Mouse (Mus musculus) kidney, embryonic 14.5 days (tissue): ENCODE measurements around the gene Sptbn1. TPM values are rescaled to one million over a fixed set of nuclear protein-coding genes. Genes with fewer than 3 reads are reported as not detected.
"Not testable (repeated sequence)": the region's sequence is repeated elsewhere in the genome, so short reads cannot be mapped to it uniquely, and the experiment has no call there.

ENCODE experiments used
- ATAC-seq: fragments of 200-750 bp; cut with Nextera tagmentation; 2 replicates; pipeline ENCODE4 v1.8.0; 2017; ENCODE audit warnings: moderate number of reproducible peaks, mild to moderate bottlenecking, moderate TSS enrichment, moderate library complexity; ENCODE audit not compliant: low FRiP score, low TSS enrichment
- H3K27ac ChIP-seq: fragments of 300-500 bp; sonication (generic); 2 replicates; pipeline ENCODE4 v1.5.1; 2014; ENCODE audit warnings: low read depth, mild to moderate bottlenecking, low read length, moderate library complexity, mixed read lengths
- H3K27me3 ChIP-seq: fragments of 300-500 bp; sonication (generic); 2 replicates; pipeline ENCODE4 v1.6.1; 2014; ENCODE audit warnings: mild to moderate bottlenecking, low read length; ENCODE audit not compliant: control insufficient read depth, insufficient read depth
- H3K36me3 ChIP-seq: fragments of 300-500 bp; sonication (generic); 2 replicates; pipeline ENCODE4 v1.6.1; 2014; ENCODE audit warnings: low read length, mixed read lengths; ENCODE audit not compliant: control insufficient read depth, insufficient read depth
- H3K4me1 ChIP-seq: fragments of 300-500 bp; sonication (generic); 2 replicates; pipeline ENCODE4 v1.6.1; 2014; ENCODE audit warnings: low read length, mixed read lengths; ENCODE audit not compliant: control insufficient read depth, insufficient read depth
- H3K4me2 ChIP-seq: fragments of 300-500 bp; sonication (generic); replicated peaks from 2 replicates; pipeline ENCODE4 v1.6.1; 2014; ENCODE audit warnings: low read depth, mild to moderate bottlenecking, low read length
- H3K4me3 ChIP-seq: fragments of 300-500 bp; sonication (generic); 2 replicates; pipeline ENCODE4 v1.5.1; 2014; ENCODE audit warnings: mild to moderate bottlenecking, low read length
- H3K9ac ChIP-seq: fragments of 300-500 bp; sonication (generic); 2 replicates; pipeline ENCODE4 v1.6.1; 2014; ENCODE audit warnings: low read depth, mild to moderate bottlenecking, low read length, moderate library complexity
- H3K9me3 ChIP-seq: fragments of 300-500 bp; sonication (generic); 2 replicates; pipeline ENCODE4 v1.6.1; 2016; ENCODE audit warnings: low read length; ENCODE audit not compliant: control insufficient read depth
- WGBS: fragments of 180-500 bp; shearing (Covaris S2); extraction: QIAGEN DNeasy Blood & Tissue Kit; methylation state at CpG from one replicate; pipeline ENCODE4 v1.1.7; 2014; 5-methylcytosine and 5-hydroxymethylcytosine counted together
- polyA plus RNA-seq: library from polyadenylated mRNA; unstranded; fragments of >200 nt; fragmentation: Nextera tagmentation; extraction: Ambion mirVana; gene quantifications from 2 replicates; pipeline ENCODE4 v1.2.1, GENCODE M21; 2014

Sptbn1 gene
- polyA plus RNA-seq, 1 experiment from 2014 or later = 129 TPM

GRCm38 (mm10) chr11:30258739-30259350 lies 9.1 kb downstream of the Sptbn1 start:
- ATAC-seq = no peak
- Histone ChIP-seq H3K9me3 (no peaks in the 10 kb centered on the region), H3K36me3 (no peaks in the 10 kb centered on the region), H3K27ac (no peak overlapping the region), H3K9ac (no peak overlapping the region), H3K27me3 (no peaks in the 10 kb centered on the region), H3K4me3 (no peak overlapping the region), H3K4me1 (no peaks in the 10 kb centered on the region), H3K4me2 (no peak overlapping the region)
- 86% methylated on average over 6 of the region's 6 CpGs for WGBS

DNA sequence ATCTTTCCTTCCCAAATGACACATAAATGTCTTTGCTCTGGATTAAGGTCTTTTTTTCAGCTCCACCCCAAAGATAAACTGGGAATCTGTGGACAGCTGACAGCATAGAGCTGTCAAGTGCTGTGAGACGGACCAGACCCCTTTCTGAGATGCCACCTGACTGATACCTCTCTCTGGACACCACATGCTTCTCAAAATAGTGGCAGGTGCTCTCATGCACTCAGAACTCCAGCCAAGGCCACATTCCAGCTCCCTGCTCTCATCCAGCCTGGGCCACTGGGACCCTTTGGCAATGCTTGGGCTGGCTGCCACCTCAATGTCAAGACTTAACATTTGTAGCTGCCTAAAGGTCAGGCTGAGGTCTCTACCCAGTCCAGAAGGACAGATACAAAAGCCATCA lies 10.2 kb downstream of the Sptbn1 start:
- 42% methylated on average over 1 of the region's 1 CpGs for WGBS
- no peak overlapping the region for H3K4me3 ChIP-seq
- H3K4me2 ChIP-seq = no peak overlapping the region
- H3K27ac ChIP-seq = no peak overlapping the region
- no peak overlapping the region for H3K9ac ChIP-seq
- no peaks in the 10 kb centered on the region for H3K4me1 ChIP-seq
- H3K36me3 ChIP-seq = no peaks in the 10 kb centered on the region
- no peaks in the 10 kb centered on the region for H3K27me3 ChIP-seq
- H3K9me3 ChIP-seq = no peaks in the 10 kb centered on the region
- no peak for ATAC-seq

DNA sequence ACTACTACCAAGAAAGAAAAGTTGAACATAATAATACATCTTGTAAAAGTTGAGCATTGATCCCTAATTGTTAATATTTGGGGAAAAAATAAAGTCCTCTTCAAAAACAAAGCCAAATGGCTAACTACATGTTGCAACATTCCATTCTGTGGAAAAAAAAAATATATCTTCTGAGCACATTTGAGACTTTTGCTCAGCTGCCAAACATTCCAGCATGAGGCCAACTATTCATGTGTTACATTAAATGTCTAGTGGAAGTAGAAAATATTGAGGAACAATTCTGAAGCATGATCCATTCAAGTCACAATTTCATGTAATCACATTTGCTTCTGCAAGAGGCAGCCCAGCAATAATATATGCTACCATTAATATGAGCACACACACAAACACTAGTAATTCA lies 10.9 kb downstream of the Sptbn1 start:
- no peaks in the 10 kb centered on the region for H3K27me3 ChIP-seq
- ATAC-seq = no peak
- H3K4me3 ChIP-seq = no peak overlapping the region
- H3K27ac ChIP-seq = no peak overlapping the region
- H3K4me1 ChIP-seq = no peaks in the 10 kb centered on the region
- no peak overlapping the region for H3K4me2 ChIP-seq
- no peak overlapping the region for H3K9ac ChIP-seq
- H3K36me3 ChIP-seq = no peaks in the 10 kb centered on the region
- H3K9me3 ChIP-seq = no peaks in the 10 kb centered on the region

GRCm38 (mm10) chr11:30256491-30256890 lies 11.5 kb downstream of the Sptbn1 start:
- Histone ChIP-seq H3K4me3 (no peak overlapping the region), H3K9me3 (no peaks in the 10 kb centered on the region), H3K4me1 (no peaks in the 10 kb centered on the region), H3K4me2 (no peak overlapping the region), H3K36me3 (no peaks in the 10 kb centered on the region), H3K27me3 (no peaks in the 10 kb centered on the region), H3K9ac (no peak overlapping the region), H3K27ac (no peak overlapping the region)
- 88% methylated on average over 5 of the region's 5 CpGs for WGBS
- no peak for ATAC-seq

- not testable (repeated sequence) for ATAC-seq, H3K9ac ChIP-seq, H3K27me3 ChIP-seq, H3K27ac ChIP-seq, H3K36me3 ChIP-seq, H3K4me3 ChIP-seq, H3K9me3 ChIP-seq, H3K4me2 ChIP-seq, H3K4me1 ChIP-seq
- 92% methylated on average over 3 of the region's 3 CpGs for WGBS
Observed at GRCm38 (mm10) chr11:30255211-30255610, 12.8 kb downstream of the Sptbn1 start.

DNA sequence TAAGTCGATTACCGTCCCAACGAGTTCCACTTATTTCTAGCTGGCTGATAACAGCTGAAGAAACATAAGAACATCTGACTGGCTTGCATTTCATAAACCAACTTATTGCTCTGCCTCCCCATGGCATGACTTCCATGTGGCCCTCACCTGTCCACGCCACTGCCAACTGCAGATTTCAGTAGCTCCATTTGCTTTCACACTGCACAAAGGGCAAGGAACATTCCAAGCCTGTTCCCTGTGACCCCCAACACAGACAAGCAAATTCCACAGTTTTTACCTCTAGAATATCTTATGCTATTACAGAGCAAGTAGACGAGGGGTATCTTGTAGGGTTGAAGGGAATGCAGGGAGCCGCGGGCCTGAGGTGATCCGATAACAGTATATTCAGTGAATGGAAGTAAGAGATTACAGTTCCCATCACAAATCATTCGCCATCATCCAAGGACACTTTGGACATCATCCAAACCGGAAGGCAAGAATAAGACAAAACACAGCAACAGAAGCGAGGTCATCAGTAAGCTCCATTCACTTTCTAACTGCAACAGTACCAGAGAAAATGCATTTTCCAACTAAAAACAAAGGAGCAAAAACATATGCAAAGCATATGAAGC lies 16.6 kb downstream of the Sptbn1 start:
- no peak overlapping the region for H3K4me3 ChIP-seq
- H3K9me3 ChIP-seq = no peaks in the 10 kb centered on the region
- ATAC-seq = no peak
- H3K4me1 ChIP-seq = no peaks in the 10 kb centered on the region
- H3K9ac ChIP-seq = no peak overlapping the region
- 76% methylated on average over 11 of the region's 11 CpGs for WGBS
- H3K27me3 ChIP-seq = no peaks in the 10 kb centered on the region
- H3K27ac ChIP-seq = no peak overlapping the region
- H3K4me2 ChIP-seq = no peak overlapping the region
- no peaks in the 10 kb centered on the region for H3K36me3 ChIP-seq

DNA sequence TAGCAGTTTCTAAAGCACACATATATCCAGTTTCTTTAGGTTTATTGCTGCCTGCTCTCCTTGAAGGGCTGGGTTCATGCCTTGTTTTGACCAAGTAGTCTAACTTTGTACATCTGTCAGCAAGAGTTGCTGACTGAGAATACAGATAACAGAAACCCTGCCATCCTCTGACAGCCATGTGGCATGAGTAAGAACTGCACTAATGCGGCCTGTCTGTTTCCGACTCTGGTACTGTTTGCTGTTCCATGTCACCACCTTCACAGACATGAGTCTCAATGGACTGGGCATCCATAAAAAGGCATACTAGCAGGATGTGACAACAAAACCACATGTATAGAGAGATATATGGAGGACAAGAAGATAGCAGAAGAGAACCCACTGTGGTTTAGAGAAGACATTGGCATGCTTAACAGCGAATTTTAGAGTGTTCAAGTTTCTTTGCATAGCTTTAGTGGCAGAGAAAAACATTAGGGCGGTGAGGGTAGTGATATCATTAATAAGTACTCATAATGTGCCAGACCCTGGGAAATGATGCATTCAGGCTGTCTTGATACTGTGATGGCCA lies 18.4 kb downstream of the Sptbn1 start:
- H3K4me1 ChIP-seq = no peaks in the 10 kb centered on the region
- no peak overlapping the region for H3K4me2 ChIP-seq
- ATAC-seq = no peak
- no peaks in the 10 kb centered on the region for H3K9me3 ChIP-seq
- H3K27ac ChIP-seq = no peak overlapping the region
- 89% methylated on average over 4 of the region's 4 CpGs for WGBS
- H3K9ac ChIP-seq = no peak overlapping the region
- no peaks in the 10 kb centered on the region for H3K36me3 ChIP-seq
- no peaks in the 10 kb centered on the region for H3K27me3 ChIP-seq
- H3K4me3 ChIP-seq = no peak overlapping the region

DNA sequence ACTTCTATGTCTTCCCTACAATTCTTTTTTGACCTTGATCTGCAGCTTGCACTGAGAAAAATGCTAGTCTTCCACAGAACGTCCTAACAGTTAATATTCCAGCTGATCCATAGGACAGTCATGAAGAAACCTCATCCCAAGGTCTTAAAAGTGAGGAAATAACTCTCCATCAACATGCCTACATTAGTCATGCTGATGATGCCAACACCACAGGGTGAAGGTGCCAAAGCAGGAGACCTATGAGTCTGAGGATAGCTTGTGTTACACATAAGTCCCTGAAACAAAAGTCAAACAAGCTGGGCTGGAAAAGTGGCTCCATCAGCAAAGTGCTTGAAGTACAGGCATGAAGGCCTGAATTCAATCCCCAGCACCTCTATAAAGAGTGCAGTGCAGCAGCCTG lies 20.9 kb downstream of the Sptbn1 start:
- H3K27me3 ChIP-seq = no peaks in the 10 kb centered on the region
- H3K4me2 ChIP-seq = no peak overlapping the region
- H3K27ac ChIP-seq = no peak overlapping the region
- H3K36me3 ChIP-seq = no peaks in the 10 kb centered on the region
- no peak overlapping the region for H3K4me3 ChIP-seq
- 71% methylated on average over 1 of the region's 1 CpGs for WGBS
- H3K9ac ChIP-seq = no peak overlapping the region
- no peaks in the 10 kb centered on the region for H3K9me3 ChIP-seq
- H3K4me1 ChIP-seq = 0 out of 2 replicates have a peak, but pooled peaks cover 4% of the 10 kb centered on the region
- ATAC-seq = no peak

GRCm38 (mm10) chr11:30246161-30246560 lies 21.8 kb downstream of the Sptbn1 start:
- no peak overlapping the region for H3K4me2 ChIP-seq
- no peaks in the 10 kb centered on the region for H3K27me3 ChIP-seq
- 72% methylated on average over 11 of the region's 11 CpGs for WGBS
- no peak overlapping the region for H3K9ac ChIP-seq
- H3K9me3 ChIP-seq = no peaks in the 10 kb centered on the region
- no peaks in the 10 kb centered on the region for H3K36me3 ChIP-seq
- H3K27ac ChIP-seq = no peak overlapping the region
- H3K4me1 ChIP-seq = 0 out of 2 replicates have a peak, but pooled peaks cover 4% of the 10 kb centered on the region
- H3K4me3 ChIP-seq = no peak overlapping the region
- no peak for ATAC-seq
